Mouse (Mus musculus) embryonic facial prominence, embryonic 12.5 days (tissue): Measurements from ENCODE around the gene Cyp4f39. TPM values are rescaled to one million over a fixed set of nuclear protein-coding genes. Genes with fewer than 3 reads are reported as not detected.

ENCODE experiments used
- ATAC-seq: fragments of 200-750 bp; cut with Nextera tagmentation; 2 replicates; pipeline ENCODE4 v1.8.0; 2017; ENCODE audit not compliant: insufficient number of reproducible peaks, insufficient read depth, low FRiP score, low TSS enrichment
- H3K27ac ChIP-seq: fragments of 300-500 bp; sonication (generic); 2 replicates; pipeline ENCODE4 v1.5.1; 2016; ENCODE audit warnings: mild to moderate bottlenecking
- H3K27me3 ChIP-seq: fragments of 300-500 bp; sonication (generic); 2 replicates; pipeline ENCODE4 v1.6.1; 2016; ENCODE audit warnings: mild to moderate bottlenecking, moderate library complexity
- H3K36me3 ChIP-seq: fragments of 300-500 bp; sonication (generic); 2 replicates; pipeline ENCODE4 v1.6.1; 2016; ENCODE audit warnings: mild to moderate bottlenecking
- H3K4me1 ChIP-seq: fragments of 300-500 bp; sonication (generic); 2 replicates; pipeline ENCODE4 v1.6.1; 2016
- H3K4me2 ChIP-seq: fragments of 300-500 bp; sonication (generic); replicated peaks from 2 replicates; pipeline ENCODE4 v1.6.1; 2016; ENCODE audit warnings: mild to moderate bottlenecking, moderate library complexity
- H3K4me3 ChIP-seq: fragments of 300-500 bp; sonication (generic); 2 replicates; pipeline ENCODE4 v1.5.1; 2016; ENCODE audit warnings: mild to moderate bottlenecking
- H3K9ac ChIP-seq: fragments of 300-500 bp; sonication (generic); 2 replicates; pipeline ENCODE4 v1.6.1; 2016; ENCODE audit warnings: mild to moderate bottlenecking, moderate library complexity
- H3K9me3 ChIP-seq: fragments of 300-500 bp; sonication (generic); 2 replicates; pipeline ENCODE4 v1.6.1; 2016; ENCODE audit warnings: mild to moderate bottlenecking, moderate library complexity
- WGBS: fragments of 180-500 bp; shearing (Covaris S2); methylation state at CpG from one replicate; pipeline ENCODE4 v1.1.7; 2016; 5-methylcytosine and 5-hydroxymethylcytosine counted together
- polyA plus RNA-seq: library from polyadenylated mRNA; unstranded; fragments of >200 nt; fragmentation: Nextera tagmentation; extraction: Ambion mirVana; gene quantifications from 2 replicates; pipeline ENCODE4 v1.2.1, GENCODE M21; 2016

Gene Cyp4f39
- polyA plus RNA-seq = 0.70 and 0.73 TPM in 2 replicates

DNA sequence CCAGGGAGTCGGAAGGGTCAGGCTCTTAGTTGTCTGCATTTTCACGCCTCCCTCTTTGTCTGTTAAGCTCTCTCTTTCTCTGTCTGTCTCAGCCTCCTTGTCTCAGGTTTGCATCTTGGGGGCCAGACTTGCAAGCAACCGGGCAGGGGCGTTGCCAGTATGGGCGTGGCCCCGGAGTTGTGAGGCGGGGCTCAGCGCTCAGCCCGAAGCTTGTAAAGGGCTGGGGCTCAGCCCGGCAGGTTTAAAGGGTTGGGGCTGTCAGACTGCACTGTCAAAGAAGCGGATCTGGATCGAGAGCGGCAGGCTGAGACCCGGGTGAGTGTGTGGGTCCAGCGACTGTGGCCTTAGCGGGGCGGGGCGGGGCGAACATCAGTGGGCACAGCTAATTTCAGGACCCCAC, at the start of gene Cyp4f39:
Gene Cyp4f39 (plus strand): TSS at position 242 of the 400 bp plus-strand sequence.
- Histone ChIP-seq H3K9ac (peak within 1 kb of the TSS; percentile 40; the same call in 1 of the 2 replicates), H3K4me3 (peak within 1 kb of the TSS; percentile 33), H3K4me1 (peaks cover 8% of the 10 kb centered on the region; the same call in 1 of the 2 replicates), H3K9me3 (no peaks in the 10 kb centered on the region), H3K27me3 (peaks cover 22% of the 10 kb centered on the region; the same call in 1 of the 2 replicates), H3K36me3 (no peaks in the 10 kb centered on the region), H3K4me2 (peak within 1 kb of the TSS; percentile 58), H3K27ac (no peak within 1 kb of the TSS)
- peak; percentile 28; the same call in 1 of the 2 replicates for ATAC-seq
- 2% methylated on average over 19 of the region's 19 CpGs for WGBS

DNA sequence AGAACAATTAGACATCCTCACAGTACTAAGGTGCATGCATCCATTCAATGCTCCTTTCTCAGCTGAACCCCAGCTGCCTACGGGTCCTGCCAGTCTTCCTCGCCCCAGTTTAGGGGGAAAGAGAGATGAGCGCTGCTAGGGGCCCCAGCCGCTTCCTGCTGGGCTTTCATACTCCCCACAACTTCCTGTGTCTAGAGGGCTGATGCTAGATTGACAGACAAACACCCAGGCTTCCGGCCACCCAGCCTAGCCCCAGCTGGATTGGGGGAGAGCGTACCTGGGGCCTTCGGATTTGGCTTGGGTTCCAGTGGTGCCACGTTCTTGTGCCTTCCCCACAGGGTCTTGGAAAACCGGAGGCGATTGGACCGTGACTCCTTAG, 49.8 kb upstream of the Cyp4f39 start:
- H3K4me3 ChIP-seq = no peak overlapping the region
- H3K36me3 ChIP-seq = no peaks in the 10 kb centered on the region
- H3K4me2 ChIP-seq = no peak overlapping the region
- no peak for ATAC-seq
- H3K9ac ChIP-seq = no peak overlapping the region
- H3K27me3 ChIP-seq = peaks cover 19% of the 10 kb centered on the region
- 69% methylated on average over 11 of the region's 11 CpGs for WGBS
- no peaks in the 10 kb centered on the region for H3K9me3 ChIP-seq
- H3K27ac ChIP-seq = no peak overlapping the region
- H3K4me1 ChIP-seq = no peaks in the 10 kb centered on the region

DNA sequence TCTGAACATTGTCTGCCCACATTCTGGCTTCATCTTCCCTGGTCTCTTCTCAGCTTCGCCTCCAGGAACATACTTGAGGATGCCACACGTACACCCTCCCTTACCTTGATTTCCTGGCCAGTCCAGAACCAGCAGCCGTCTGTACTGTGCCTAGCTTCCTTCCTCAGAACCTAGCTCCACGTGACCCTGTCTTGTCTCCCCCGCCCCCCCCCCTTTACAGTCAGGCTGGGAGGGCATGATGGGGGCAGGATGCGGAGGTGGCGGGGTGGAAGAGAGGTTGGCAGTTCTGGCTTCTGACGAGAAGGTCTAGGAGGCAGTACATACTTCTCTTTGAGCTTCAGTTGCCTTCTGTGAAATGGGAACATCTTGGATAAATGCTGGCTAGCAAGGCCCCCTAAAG, 49.1 kb upstream of the Cyp4f39 start, which contains the start of gene Rasal3:
Gene Rasal3 (minus strand): TSS at position 167 of the 400 bp plus-strand sequence.
- H3K36me3 ChIP-seq = no peaks in the 10 kb centered on the region
- no peaks in the 10 kb centered on the region for H3K9me3 ChIP-seq
- H3K27me3 ChIP-seq = peaks cover 12% of the 10 kb centered on the region
- no peak within 1 kb of the TSS for H3K4me2 ChIP-seq
- no peak for ATAC-seq
- H3K4me1 ChIP-seq = no peaks in the 10 kb centered on the region
- H3K27ac ChIP-seq = no peak within 1 kb of the TSS
- H3K4me3 ChIP-seq = no peak within 1 kb of the TSS
- H3K9ac ChIP-seq = no peak within 1 kb of the TSS
- 71% methylated on average over 8 of the region's 8 CpGs for WGBS

DNA sequence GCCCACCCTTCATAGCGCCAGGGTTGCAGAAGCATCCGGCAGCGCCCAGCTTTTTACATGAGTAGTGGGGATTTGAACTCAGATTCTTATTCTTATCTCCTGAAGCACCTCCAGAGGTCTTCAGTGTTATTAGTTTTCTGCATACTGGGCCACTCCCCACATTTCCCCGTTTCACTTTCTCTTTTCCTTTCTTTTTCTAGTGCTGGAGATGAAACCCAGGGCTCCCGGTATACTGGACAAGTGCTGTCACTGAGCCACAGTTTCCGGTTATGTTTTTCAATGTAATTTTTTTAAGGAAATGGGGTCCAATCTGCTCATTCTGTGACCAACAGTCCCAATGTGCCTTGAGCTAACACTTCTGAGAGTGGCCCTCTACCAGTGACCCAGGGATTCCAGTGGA, 40.6 kb upstream of the Cyp4f39 start:
- H3K4me2 ChIP-seq = no peak overlapping the region
- no peak overlapping the region for H3K9ac ChIP-seq
- H3K36me3 ChIP-seq = no peaks in the 10 kb centered on the region
- no peaks in the 10 kb centered on the region for H3K9me3 ChIP-seq
- WGBS = 88% methylated on average over 6 of the region's 6 CpGs
- H3K27ac ChIP-seq = no peak overlapping the region
- H3K4me1 ChIP-seq = no peaks in the 10 kb centered on the region
- H3K27me3 ChIP-seq = peaks cover 23% of the 10 kb centered on the region
- H3K4me3 ChIP-seq = no peak overlapping the region
- ATAC-seq = no peak

DNA sequence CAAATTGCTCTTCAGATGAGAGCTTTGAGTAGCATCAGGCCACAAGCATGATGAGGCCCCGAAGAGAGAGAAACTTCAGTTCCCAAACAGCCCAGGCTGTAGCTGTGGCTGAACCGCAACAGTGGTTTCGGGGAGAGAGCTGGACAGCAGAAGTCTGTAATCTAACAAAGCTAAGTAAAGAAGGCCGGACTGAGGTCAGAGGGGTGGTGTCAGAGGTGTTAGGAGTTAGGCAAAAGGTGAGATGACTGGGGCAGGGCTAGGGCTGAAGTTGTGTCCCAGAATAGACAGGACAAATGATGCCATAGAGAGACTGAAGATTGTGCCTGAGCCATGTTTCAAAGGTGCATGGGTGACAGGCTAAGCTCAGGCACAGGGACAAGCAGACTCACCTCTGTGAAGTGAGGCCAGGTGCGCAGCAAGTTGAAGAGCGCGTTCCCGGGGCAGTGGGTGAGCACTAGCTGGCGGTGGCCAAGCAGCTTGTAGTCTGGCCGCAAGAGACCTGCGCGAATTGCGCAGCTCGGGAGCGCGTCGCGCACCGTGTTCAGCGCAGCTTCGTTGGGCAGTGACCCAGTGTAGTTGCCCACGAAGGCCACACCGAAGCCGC, 37.0 kb upstream of the Cyp4f39 start:
- Histone ChIP-seq H3K27me3 (peaks cover 30% of the 10 kb centered on the region), H3K4me3 (no peak overlapping the region), H3K4me2 (no peak overlapping the region), H3K4me1 (no peaks in the 10 kb centered on the region), H3K27ac (no peak overlapping the region), H3K36me3 (no peaks in the 10 kb centered on the region), H3K9me3 (no peaks in the 10 kb centered on the region), H3K9ac (no peak overlapping the region)
- WGBS = 48% methylated on average over 24 of the region's 24 CpGs
- ATAC-seq = no peak

DNA sequence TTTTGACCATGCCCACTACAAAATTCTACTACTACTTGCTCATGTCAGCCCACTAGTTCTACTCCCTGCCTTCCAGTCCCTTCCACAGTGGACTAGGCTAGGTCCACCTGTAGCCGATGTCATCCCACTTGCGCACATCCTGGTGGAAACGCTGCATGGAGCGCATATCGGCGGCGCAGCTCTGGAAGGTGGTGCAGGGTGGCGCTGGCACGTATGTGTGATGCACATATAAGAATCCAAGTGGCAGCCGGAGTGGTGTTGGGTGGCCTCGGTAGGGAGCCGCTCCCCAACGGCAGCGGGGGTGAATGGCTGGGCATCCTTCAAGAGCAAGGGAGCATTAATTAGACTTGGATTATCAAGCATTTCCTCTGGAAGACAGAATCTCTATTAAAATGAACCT, 35.8 kb upstream of the Cyp4f39 start:
- no peaks in the 10 kb centered on the region for H3K36me3 ChIP-seq
- no peaks in the 10 kb centered on the region for H3K9me3 ChIP-seq
- peaks cover 30% of the 10 kb centered on the region for H3K27me3 ChIP-seq
- no peak for ATAC-seq
- no peak overlapping the region for H3K4me3 ChIP-seq
- H3K27ac ChIP-seq = no peak overlapping the region
- H3K4me1 ChIP-seq = no peaks in the 10 kb centered on the region
- WGBS = 90% methylated on average over 14 of the region's 14 CpGs
- H3K4me2 ChIP-seq = no peak overlapping the region
- H3K9ac ChIP-seq = no peak overlapping the region

DNA sequence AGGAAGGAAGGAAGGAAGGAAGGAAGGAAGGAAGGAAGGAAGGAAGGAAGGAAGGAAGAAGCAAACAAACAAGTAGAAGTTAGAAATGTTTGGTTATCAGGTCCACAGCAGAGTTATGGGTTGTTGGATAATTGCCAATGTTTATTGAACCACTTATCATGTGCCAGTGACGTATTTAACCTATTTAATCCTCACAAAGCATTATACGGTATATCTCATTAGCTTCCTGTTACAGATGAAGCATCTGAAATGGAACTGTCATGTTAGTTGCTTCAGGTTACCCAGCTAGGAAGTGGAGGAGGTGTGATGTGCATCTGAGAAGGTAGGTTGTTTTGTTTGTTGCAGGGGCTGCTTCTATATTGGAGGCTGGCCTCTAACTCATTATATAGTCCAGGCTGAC, 32.5 kb upstream of the Cyp4f39 start:
- 75% methylated on average over 2 of the region's 2 CpGs for WGBS
- Histone ChIP-seq H3K36me3 (no peaks in the 10 kb centered on the region), H3K4me1 (no peaks in the 10 kb centered on the region)

DNA sequence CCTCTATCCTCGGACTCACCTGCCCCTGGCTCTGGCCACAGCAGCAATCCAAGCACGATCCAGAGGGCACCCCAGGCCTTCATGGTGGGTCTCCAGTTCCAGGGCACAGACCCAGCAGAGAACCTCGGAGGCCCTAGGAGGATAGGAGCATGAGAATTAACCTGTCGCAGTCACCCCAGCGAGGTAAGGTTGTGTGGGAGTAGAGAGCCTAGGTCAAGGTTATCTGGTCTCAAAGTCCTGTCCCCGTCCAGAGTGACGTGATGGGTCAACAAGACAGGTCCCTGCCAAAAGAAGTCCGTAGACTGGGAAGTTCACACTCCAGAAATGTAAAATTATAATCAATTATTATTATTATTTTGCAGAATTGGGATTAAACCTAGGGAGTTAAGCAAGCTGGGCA, 31.7 kb upstream of the Cyp4f39 start:
- ATAC-seq = no peak
- H3K4me1 ChIP-seq = no peaks in the 10 kb centered on the region
- WGBS = 84% methylated on average over 8 of the region's 8 CpGs
- H3K27me3 ChIP-seq = peaks cover 14% of the 10 kb centered on the region
- H3K9me3 ChIP-seq = no peaks in the 10 kb centered on the region
- H3K36me3 ChIP-seq = no peaks in the 10 kb centered on the region
- H3K27ac ChIP-seq = no peak overlapping the region
- H3K4me2 ChIP-seq = no peak overlapping the region
- H3K4me3 ChIP-seq = no peak overlapping the region
- no peak overlapping the region for H3K9ac ChIP-seq

More for the DNA sequence above, 32.5 kb upstream of the Cyp4f39 start:
- Histone ChIP-seq H3K27me3 (peaks cover 21% of the 10 kb centered on the region), H3K9ac (no peak overlapping the region), H3K4me3 (no peak overlapping the region), H3K27ac (no peak overlapping the region), H3K9me3 (no peaks in the 10 kb centered on the region), H3K4me2 (no peak overlapping the region)
- ATAC-seq = no peak

DNA sequence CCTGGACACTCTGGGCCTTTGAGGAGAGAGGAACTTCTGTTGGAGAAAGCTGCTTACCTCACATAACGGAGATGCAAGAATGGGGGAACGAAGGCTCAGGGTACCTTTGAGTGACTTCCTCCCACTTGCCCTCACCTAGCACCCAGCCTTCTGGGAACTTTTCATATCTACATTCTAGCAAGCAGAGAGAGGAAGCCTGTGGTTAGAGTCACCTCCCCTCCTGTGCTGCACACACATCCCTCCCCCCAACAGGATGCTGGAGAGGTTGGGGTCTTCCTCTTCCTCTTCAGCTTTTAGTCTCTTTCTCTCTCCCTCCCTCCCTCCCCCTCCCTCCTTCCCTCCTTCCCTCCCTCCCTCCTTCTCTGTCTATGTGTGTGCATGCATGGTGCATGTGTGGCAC, 28.5 kb upstream of the Cyp4f39 start, which contains the start of gene Pglyrp2:
Gene Pglyrp2 (minus strand): TSS at position 134 of the 400 bp plus-strand sequence.
- no peak within 1 kb of the TSS for H3K4me3 ChIP-seq
- H3K27me3 ChIP-seq = no peaks in the 10 kb centered on the region
- no peaks in the 10 kb centered on the region for H3K9me3 ChIP-seq
- ATAC-seq = no peak
- 88% methylated on average over 2 of the region's 2 CpGs for WGBS
- no peak within 1 kb of the TSS for H3K27ac ChIP-seq
- H3K4me1 ChIP-seq = no peaks in the 10 kb centered on the region
- H3K36me3 ChIP-seq = no peaks in the 10 kb centered on the region
- H3K9ac ChIP-seq = no peak within 1 kb of the TSS
- no peak within 1 kb of the TSS for H3K4me2 ChIP-seq

DNA sequence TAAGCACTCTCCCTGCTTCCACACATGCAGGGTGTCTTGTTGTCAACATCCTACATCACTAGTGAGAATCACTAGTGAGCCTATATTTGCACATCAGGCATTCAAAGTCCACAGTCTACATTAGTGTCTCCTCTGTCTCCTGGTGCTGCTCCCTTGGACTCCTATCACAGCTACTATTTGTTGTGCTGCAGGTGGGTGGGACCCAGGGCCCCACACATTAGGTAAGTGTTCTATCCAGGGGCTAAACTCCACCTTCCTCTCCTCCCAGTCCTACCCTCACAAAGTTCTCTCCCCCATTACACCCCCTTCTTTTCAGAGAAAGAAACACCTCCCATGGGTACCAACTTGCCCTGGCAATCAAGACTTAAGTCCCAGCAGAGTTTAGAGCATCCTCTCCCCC, 25.9 kb upstream of the Cyp4f39 start:
- ATAC-seq = no peak
- Histone ChIP-seq H3K4me3 (no peak overlapping the region), H3K9ac (no peak overlapping the region), H3K36me3 (no peaks in the 10 kb centered on the region), H3K4me2 (no peak overlapping the region), H3K4me1 (no peaks in the 10 kb centered on the region), H3K27me3 (no peaks in the 10 kb centered on the region), H3K27ac (no peak overlapping the region), H3K9me3 (no peaks in the 10 kb centered on the region)

DNA sequence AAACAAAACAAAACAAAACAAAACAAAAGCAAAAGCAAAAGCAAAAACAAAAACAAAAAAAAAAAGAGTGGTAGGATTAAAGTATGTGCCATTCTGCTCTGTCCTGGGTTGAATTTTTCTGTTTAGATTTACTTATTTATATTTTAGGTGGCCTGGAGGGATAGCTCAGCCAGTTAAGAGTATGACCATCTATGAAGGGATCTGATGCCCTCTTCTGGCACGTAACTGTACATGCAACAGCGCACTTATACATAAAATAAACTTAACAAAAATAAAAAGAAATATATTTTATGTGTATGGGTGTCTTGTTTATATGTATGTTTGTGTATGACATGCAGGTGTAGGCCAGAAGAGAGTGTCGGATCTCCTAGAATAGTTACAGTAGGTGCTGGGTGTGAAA, 20.6 kb upstream of the Cyp4f39 start:
- H3K36me3 ChIP-seq = no peaks in the 10 kb centered on the region
- ATAC-seq = no peak
- WGBS = 56% methylated on average over 3 of the region's 3 CpGs
- no peak overlapping the region for H3K27ac ChIP-seq
- no peak overlapping the region for H3K4me2 ChIP-seq
- no peaks in the 10 kb centered on the region for H3K4me1 ChIP-seq
- no peaks in the 10 kb centered on the region for H3K27me3 ChIP-seq
- H3K9ac ChIP-seq = no peak overlapping the region
- no peak overlapping the region for H3K4me3 ChIP-seq
- no peaks in the 10 kb centered on the region for H3K9me3 ChIP-seq

DNA sequence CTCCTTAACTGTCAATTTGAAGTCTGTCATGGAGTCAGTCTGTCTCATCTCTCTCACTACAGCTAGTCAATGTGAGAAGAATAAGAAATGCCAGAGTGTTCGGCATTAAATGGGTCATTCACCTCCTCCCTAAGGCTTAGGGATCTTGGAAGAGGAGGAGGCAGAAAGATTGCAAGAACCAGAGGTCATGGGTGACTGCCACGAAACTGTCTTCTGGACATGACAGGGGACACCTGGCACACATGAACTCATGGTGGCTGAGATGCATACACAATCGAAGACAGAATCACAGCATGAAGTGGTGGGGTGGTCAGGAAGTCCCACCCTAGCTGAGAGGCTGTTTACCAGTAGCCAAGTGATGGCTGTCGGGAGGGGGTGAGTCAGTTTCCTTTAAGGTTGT, 18.2 kb upstream of the Cyp4f39 start:
- H3K9ac ChIP-seq = no peak overlapping the region
- no peak overlapping the region for H3K4me3 ChIP-seq
- H3K27me3 ChIP-seq = no peaks in the 10 kb centered on the region
- no peak overlapping the region for H3K27ac ChIP-seq
- ATAC-seq = no peak
- H3K9me3 ChIP-seq = no peaks in the 10 kb centered on the region
- no peak overlapping the region for H3K4me2 ChIP-seq
- WGBS = 68% methylated on average over 4 of the region's 4 CpGs
- no peaks in the 10 kb centered on the region for H3K36me3 ChIP-seq
- no peaks in the 10 kb centered on the region for H3K4me1 ChIP-seq
